Mouse (Mus musculus) heart, adult 9 months (tissue): ENCODE measurements at regions not wholly inside any gene's neighbourhood (a gene's known extent, or its start where the extent isn't known, plus 50 kb on each side); places are given as distances from the start of the nearest gene placed in this dataset.

Source experiments
- DNase-seq, 2 experiments: peaks; one replicate each; pipeline ENCODE4 v3.0.0; 2022; ENCODE audit warnings: low spot score in 2 of 2

DNA sequence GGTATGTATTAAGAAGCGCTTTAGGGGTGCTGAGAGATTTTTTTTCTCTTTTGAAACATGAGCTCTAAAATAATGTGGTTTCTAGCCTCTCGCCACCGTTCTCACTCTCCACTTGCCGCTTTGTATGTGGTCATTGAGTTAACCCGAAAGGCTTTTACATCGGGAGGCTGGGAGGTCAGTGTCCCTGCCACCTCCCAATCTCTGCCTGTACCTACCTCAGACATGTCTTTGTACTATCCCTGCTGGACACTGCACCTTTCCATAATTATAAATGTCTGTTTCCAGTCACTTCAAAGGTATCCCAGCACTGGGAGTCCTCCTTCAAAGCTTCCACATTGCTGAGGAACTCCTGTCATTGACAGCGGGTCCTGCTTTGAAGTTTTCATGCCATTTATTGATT lies 347.6 kb upstream of the Tbc1d2b start:
- DNase-seq: no peak

DNA sequence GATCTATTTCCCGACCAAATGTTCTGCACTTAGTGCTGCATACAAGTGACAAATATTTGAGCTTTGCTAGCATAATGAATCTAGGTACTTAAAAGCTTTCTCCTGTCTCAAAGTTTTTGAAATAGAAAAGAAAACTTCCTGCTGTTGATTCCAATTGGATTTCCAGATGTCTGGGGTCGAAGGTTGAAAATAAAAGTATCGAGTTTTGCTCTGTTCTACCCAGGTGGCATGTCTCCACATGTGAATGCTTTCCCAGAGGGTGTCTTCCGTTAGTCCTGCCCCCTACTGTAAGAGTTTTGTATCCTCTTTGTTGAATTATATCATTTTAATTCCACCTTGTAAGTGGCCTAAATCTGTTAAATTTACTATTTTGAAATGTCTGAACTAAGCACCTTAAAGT lies 327.3 kb upstream of the Tbc1d2b start:
- DNase-seq: no peak

DNA sequence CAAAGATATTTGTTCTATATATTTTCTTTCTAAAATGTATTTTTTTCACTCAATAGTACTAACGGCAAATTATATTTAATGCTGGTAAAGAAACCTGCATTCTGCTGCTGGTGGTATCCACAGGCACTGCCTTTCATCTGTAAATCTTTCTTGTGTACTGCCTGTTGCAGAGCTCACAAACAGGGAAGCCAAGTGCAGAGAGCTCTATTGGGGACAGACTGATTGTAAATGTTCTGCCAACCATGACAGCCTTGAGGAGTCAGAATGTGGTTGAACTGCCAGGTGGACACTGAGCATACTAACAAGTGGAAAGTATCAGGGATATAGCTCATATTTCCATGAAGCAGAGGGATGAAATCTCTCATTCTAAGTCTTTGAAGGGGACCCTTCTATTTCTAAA lies 286.1 kb upstream of the Tbc1d2b start:
- DNase-seq: no peak

DNA sequence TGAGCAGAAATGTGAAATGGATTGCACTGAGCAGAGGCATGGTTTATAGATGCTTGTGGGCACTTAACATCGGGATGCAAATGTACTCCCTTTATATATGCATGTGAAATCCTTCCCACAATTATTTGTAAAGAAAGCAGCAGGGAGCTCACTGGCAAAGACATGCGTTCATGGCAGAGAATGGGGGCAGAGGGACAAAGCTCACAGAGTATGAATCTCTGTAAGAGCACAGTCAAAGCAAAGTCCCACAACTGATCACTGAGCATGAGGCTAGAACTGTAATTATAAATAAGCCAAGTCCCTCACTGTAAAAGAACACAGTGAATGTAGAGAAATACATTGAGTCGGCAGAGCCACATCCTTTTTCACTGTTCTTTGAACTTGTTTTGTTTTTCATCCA lies 285.6 kb upstream of the Tbc1d2b start:
- no peak for DNase-seq

DNA sequence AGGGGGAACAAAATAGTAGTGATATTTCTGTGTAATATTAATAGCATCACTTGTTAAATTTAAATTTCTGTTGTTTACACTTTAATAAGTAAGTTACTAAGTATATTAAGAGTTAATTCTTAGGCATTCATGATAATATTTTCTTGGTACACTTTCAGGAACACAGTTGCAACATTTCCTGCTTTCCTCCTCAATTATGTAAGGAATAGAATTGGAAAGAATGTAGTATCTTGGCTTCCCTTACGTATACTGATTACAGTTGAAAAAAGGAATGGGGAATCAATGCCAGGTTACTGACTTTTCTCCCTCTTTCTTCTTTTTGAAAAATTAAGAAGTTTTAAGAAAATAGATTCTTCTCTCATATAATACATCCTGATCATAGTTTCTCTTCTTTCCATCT lies 277.3 kb upstream of the Tbc1d2b start:
- peak in 1 of 2 experiments; percentile 23 for DNase-seq

DNA sequence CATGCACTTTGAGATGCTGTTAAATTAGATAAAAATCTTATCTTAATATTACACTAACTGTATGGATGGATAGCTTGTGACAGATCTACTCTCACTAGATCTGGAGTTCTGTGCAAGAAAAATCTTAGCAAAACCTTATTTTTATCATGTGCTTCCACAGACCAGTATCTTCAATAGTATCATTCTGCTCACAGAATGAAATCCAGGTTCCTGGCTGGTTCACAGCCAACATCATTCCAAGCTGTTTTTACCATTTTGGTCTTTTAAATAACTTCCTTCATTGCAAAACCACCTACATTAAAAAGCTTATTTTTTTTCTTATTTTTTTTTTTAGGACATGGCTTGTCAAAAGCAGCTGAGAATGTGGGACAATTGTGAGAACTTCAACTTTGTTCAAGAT lies 276.1 kb upstream of the Tbc1d2b start:
- peak in 1 of 2 experiments; percentile 15 for DNase-seq

DNA sequence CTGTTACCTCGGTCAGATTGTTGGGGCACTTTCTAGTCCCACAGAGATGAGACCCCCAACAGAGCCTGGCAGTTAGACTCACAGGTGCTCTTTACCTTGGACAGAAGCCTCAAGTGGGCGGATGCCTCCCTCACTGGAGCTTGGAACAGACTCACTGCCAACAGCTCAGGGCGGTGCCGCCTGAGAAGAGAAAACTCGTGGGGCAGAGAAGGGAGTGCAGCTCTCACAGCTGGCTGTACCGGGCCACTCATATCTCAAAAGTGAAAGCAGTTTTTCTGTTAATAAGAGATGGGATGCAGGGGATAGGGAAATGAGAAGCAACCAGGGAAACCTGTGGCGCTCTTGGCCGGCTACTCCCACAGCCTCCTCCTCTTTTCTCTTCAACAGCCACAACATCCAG lies 267.1 kb upstream of the Tbc1d2b start:
- peak; percentile 21 to 32 for DNase-seq

DNA sequence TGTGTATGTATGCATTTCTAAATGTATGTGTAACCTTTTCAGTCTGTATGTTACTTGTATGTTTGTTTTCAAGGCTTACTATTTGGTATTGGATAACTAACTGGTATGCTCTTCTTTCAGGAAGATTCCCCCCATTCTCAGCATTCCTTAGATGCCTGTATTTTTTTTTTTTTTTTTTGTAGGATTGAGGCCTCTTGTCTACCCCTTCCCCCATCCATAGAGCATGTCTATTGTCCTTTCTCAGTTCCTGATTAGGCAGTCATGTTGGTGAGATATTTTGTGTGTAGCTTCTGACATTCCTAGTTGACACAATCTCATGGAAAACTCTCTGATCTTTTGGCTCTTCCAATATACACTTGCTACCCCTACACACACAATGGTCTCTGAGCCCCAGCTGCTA lies 262.8 kb upstream of the Tbc1d2b start:
- no peak for DNase-seq

DNA sequence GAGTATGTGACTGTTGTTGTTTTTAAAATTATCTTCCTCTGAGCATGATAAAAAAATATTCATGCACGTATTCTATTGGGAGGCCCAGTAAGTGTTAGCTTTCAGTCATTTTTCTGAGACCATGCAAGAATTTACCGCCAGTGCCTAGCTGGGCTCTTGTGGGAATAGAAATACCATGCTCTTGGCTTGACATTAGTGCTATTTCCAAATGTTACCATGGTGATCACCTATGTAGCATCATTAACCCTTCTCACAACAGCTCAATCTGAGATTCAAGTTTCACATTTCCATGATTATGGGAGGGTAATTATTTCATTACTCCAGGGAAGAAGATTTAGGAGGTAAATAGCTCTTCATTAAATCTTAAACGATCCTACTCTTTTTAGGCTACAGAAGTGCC lies 250.6 kb upstream of the Tbc1d2b start:
- no peak for DNase-seq

DNA sequence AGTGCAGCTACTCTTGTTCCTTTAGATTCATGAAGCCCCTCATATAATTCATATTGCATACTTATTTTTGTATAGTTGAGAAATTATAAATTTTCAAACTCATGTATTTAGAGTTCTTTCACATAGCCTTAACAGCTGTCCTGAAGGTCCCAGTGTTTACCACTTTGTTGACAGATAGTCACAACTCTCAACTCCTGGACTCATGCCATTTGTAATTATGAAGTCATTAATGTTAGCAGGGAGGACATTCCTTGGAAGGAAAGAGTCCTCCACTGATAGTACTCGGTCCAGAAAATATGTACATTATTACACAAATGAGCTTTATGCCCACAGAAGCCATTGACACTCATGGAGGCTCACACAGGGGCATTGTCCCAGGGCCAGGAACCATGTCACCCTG lies 224.3 kb upstream of the Tbc1d2b start:
- DNase-seq: no peak

DNA sequence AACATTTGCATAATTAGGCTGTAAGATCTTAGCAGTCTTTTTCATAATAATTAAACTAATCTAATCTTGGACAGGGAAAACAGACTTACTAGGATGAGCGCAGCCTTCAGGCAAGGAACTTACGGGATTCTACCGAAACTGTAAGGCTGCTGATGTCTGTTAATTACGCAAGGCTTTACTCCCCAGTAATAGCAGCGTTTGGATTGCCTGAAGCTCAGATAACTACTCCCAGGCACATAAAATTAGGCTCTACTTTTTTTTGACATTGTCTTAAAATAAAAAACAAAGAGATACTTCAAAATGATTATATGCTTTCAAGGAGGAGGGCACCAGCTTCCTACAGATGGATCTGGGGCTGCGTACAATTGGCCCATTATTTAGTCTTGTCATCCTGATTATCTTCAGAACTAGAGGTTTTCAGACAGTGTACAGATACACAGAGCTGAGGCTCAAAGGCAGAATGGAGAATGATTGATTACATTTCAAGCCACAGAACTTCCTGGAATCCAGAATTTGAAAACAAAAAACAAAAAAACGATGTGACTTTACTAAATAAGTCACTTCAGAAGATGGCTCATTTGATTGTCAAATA lies 220.1 kb upstream of the Tbc1d2b start:
- no peak for DNase-seq

DNA sequence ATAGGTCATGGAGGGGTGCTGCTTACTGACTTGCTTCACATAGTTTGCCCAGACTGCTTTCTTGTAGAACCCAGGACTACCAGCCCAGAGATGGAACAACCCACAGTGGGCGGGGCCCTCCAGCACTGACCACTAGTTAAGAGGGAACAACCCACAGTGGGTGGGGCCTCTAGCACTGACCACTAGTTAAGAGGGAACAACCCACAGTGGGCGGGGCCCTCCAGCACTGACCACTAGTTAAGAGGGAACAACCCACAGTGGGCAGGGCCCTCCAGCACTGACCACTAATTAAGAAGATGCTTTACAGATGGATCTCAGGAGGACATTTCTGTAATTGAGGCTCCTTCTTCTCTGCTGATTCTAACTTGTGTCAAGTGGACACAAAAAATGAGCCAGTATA lies 180.0 kb upstream of the Tbc1d2b start:
- no peak for DNase-seq

DNA sequence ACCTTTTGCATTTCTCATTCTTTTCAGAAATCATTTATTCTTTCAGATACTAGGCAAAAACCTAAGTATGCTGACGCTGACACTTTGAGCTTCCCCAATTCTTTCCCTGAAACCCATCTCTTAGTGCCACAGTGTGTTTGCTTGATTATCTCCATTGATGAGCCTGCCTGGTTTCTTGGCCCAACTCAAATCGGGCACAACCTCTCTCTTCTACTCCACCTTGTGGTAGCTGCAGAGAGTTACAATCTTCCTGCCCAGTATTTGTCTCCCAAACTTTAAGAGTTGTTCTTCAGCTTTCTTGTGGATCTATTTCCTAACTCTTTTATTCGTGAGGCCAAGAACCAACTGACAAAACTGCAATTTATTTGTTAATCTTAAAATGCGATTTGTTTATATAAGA lies 176.4 kb upstream of the Tbc1d2b start:
- DNase-seq: no peak

DNA sequence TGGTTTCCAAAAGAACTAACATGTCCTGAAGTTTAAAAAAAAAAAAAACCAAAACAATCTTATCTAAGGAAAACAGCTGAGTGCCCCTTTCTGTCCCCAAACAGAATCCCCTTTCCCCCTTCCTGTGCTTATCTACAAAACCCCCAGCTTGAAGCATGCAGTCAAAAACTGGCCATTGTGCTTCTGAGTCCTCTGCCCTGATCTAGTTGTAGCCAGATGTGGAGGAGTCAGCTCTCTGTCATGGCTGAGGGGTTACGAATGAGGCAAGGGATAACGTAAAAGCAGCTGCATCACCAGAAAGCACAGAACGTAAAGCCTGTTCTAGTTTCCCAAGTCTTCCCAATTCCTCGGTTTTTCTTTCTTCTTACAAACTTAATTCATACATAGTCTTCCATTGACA lies 164.3 kb upstream of the Tbc1d2b start:
- DNase-seq: no peak

DNA sequence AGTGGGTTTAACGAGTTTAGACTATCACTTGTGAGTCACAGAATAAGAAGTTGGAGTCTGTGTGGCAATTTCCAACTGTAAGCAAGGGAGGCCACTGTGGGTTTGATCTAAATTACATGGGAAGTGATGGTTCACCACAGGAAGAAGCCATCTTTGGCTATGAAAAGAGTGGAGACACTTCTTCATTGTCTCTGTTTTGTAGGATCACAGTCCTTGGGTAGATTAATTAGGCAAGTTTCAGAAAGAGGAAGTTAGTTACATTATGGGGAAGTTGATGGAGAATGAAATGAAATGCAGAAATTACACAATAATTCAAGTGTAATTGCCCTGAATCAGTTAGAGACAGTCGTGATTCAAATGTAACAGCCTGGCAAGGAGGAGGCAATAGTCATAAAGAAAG lies 160.3 kb upstream of the Tbc1d2b start:
- DNase-seq: no peak

DNA sequence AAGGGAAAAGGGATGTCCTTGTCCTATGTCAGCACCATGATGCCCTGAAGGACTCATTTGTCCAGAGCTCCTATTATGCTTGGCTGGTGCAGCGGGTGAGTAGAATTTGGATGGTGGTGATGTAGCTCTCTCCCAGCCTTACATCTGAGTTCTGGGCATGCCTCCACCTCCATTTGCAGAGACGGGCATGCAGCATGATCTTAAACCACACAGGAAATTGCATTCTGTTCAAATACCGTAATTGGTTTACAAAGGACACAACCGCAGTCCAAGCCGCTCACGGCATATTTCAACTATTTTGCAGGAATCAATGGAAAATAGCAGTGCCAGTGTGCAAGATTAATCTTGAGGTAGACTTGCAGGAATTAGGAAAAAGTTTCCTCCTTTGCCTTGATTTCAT lies 151.1 kb upstream of the Tbc1d2b start:
- DNase-seq: no peak

DNA sequence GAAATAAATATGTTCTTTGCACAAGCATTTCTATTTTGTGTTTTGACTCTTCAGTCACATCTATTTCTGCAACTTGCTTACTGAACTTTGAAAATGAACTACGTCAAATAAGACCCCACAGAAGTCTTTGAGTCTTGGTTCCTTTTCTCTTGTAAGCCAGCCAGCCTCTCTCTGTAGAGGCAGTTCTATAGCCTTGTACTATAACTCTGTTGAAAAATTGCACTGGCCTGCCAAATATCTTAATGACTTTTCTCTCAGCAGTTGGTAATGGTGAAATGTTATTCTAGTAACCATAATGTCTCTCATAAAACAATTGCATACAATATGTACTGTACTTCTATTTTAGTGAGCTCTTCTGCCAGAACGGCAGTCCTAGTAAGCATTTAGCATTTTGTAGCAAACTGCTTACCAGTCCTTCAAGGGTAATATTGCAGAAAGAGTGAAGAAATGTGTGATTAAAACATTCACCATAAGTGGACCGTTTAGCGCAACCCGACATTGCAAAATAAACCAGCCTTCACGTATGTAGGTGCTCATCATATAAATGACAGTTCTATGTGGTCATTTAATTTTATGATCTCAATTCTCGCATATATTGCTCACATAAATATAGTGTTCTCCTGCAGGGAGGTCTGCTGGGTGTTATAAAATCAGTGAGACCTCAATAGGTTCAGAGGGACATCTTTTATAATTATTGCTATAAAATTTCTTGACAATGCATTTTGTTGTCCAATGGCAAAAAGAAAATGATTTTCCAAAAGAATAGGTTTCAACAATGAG lies 149.3 kb upstream of the Tbc1d2b start:
- no peak for DNase-seq

DNA sequence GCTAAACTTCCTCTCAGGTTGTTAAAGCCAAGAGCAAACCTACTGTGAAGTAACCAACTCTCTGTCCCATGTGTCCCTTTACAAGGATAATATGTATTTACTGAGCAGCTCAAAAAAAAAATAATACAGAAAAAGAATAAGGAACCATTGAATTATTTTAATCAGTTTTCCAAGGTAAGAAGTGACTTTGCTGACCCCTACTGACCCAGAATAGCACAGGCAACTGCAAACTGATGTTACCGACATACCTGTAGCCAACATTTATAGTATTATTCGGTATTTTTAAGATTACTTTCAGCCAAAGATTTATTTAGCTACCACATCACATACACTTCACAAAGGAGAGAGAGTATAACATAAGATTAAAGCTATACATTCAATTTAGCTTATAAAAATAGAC lies 138.2 kb upstream of the Tbc1d2b start:
- DNase-seq: no peak

DNA sequence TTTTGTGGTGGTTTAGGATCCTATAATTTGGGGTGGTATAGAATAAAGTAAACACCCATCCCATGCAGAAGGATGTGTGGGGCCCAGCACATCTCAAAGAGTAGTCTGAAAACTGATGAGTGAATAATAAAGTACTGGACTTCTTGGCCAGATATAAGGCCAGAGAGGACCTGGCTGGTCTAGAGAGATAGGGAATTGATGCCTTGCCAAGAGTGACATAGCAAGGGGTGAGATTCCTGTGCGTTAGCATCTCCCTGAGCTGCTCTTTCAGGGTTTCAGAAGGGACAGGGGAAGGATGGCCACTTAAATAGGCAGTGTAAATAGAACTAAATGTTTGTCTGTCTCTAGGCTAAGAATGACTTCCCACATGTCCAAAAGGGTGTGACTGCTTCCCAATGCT lies 137.0 kb upstream of the Tbc1d2b start:
- DNase-seq: no peak

DNA sequence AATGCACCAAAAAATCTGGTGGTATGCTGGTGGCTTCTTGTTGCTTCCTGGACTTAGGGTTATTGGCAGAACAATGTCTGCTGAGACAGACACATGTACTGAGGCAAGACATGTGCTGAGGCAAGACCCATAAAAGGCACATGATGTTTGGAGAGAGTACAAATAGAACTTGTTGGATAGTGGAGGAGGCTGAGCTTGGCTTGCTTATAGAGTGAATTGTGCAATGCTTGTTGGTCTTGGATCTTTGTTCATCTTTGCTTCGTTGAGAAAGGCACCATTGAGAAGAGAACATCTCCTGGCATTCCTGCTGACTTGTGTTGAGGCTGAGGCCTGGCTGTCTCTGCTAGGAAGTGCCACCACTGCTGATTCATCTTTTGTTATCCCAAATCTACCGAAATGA lies 117.8 kb upstream of the Tbc1d2b start:
- DNase-seq: no peak

DNA sequence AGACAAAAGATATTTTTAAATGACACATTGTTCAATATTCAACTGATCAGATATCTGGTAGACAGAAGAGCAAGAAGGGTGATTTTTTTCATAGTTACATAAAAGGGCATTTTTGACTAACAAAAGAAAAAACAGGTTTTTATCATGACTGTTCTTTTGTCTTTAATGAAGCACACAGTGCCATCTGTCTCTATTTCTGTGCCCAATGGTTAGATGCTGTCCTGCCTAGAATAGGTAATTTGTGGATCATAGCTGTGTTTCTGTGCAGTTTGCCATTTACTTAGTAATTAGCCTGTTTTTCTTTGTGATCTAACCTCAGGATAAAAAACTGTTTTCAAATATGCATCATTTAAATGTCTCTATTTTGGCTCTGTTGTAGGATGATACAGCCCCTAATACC lies 114.4 kb upstream of the Tbc1d2b start:
- no peak for DNase-seq

DNA sequence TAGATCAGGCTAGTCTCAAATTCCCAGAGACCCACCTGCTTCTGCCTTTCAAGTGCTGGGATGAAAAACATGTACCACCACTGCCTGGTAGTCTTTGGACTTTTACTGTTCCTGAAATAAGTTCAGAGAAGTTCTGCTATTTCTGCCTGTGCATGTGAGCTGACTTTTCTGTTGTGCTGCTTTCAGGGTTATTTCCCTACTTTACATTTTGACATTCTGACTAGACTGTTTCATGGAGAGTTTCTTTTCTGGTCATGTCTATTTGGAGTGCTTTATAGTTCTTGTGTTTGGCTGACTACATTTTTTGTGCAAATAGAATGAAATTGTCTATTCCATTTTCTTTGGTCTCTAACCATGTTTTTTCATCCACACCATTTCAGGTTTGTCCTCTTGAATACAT lies 109.5 kb upstream of the Tbc1d2b start:
- no peak for DNase-seq

DNA sequence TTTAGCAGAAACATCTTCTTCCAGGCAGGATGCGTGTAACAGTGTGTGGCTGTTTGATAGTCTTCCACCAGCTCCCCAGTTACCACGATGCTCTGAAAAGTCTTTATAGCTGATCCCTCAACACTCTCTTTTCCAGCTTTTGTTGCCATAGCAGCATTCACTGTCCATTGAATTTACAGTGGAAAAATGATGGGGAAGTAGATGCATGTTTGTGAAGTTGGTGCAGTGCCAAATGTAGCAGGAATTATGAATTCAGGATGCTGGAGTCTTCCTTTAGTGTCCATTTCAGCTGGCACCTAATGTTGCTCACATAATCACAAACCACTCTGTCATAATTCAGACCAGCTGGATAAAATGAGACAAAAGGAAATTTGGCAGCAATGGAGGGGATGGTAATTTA lies 99.0 kb upstream of the Tbc1d2b start:
- no peak for DNase-seq

DNA sequence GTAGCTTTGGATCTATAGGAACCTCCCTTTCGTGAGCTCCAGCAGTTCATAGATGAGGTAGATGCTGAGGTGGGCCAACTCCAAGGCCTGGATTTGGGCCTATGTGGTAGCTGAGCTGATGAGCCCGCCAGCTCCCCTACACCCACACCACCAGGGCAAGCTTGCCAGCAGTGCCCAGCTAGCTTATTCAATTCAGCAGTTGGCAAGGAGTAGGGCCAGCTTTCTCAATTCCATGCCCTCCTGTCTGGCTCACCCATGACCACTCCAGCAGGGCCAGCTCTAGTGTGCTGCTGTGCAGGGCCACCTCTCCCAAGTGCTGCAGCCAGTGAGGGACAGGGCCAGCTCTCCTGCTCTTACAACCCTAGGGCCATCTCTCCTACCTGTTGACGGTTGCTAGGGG lies 97.1 kb upstream of the Tbc1d2b start:
- no peak for DNase-seq
